Mouse (Mus musculus): ENCODE measurements around the gene Sec13. TPM values are rescaled to one million over a fixed set of nuclear protein-coding genes. Genes with fewer than 3 reads are reported as not detected.

The Sec13 gene
- 192 and 206 TPM in 2 replicates for polyA plus RNA-seq (2015; fragmentation: Nextera tagmentation; extraction: Ambion mirVana)

- Histone ChIP-seq H3K36me3 (replicated peaks) (peaks cover 13% of the 10 kb centered on the region; the same call in 1 of the 2 replicates), H3K9ac (peak within 1 kb of the TSS; percentile 88), H3K4me3 (peak within 1 kb of the TSS; percentile 93), H3K4me1 (peaks cover 17% of the 10 kb centered on the region), H3K27ac (peak within 1 kb of the TSS; percentile 76), H3K9me3 (no peaks in the 10 kb centered on the region), H3K27me3 (replicated peaks) (no peaks in the 10 kb centered on the region), H3K4me2 (peak within 1 kb of the TSS; percentile 92)
- 5% methylated on average over 41 of the region's 41 CpGs for WGBS
- ATAC-seq (replicated peaks), result peak; percentile 91
Observed at GRCm38 (mm10) chr6:113740236-113741217, at the start of gene Sec13. Sec13 (minus strand) TSS chr6:113740743.

- Histone ChIP-seq H3K27ac (no peak overlapping the region), H3K4me3 (no peak overlapping the region), H3K9me3 (no peaks in the 10 kb centered on the region), H3K27me3 (replicated peaks) (no peaks in the 10 kb centered on the region), H3K4me2 (no peak overlapping the region), H3K4me1 (no peaks in the 10 kb centered on the region), H3K36me3 (replicated peaks) (0 out of 2 replicates have a peak, but pooled peaks cover 5% of the 10 kb centered on the region), H3K9ac (no peak overlapping the region)
- 43% methylated on average over 6 of the region's 6 CpGs for WGBS
- no peak for ATAC-seq (replicated peaks)
Observed at GRCm38 (mm10) chr6:113787459-113787968, 47.0 kb upstream of the Sec13 start.

GRCm38 (mm10) chr6:113785658-113786057 lies 45.1 kb upstream of the Sec13 start:
- Histone ChIP-seq H3K27ac (no peak overlapping the region), H3K4me1 (no peaks in the 10 kb centered on the region), H3K27me3 (replicated peaks) (no peaks in the 10 kb centered on the region), H3K4me3 (no peak overlapping the region), H3K9me3 (no peaks in the 10 kb centered on the region), H3K4me2 (no peak overlapping the region), H3K9ac (no peak overlapping the region), H3K36me3 (replicated peaks) (0 out of 2 replicates have a peak, but pooled peaks cover 2% of the 10 kb centered on the region)
- no peak for ATAC-seq (replicated peaks)
- WGBS, result 89% methylated on average over 7 of the region's 7 CpGs

GRCm38 (mm10) chr6:113778229-113778753 lies 37.7 kb upstream of the Sec13 start:
- H3K9me3 ChIP-seq, result no peaks in the 10 kb centered on the region
- ATAC-seq (replicated peaks), result no peak
- H3K36me3 ChIP-seq (replicated peaks), result no peaks in the 10 kb centered on the region
- H3K4me1 ChIP-seq, result no peaks in the 10 kb centered on the region
- no peaks in the 10 kb centered on the region for H3K27me3 ChIP-seq (replicated peaks)
- H3K27ac ChIP-seq, result no peak overlapping the region
- H3K4me3 ChIP-seq, result no peak overlapping the region
- H3K9ac ChIP-seq, result no peak overlapping the region
- H3K4me2 ChIP-seq, result no peak overlapping the region
- WGBS, result 58% methylated on average over 7 of the region's 7 CpGs

- H3K36me3 ChIP-seq (replicated peaks), result peaks cover 16% of the 10 kb centered on the region
- no peak for ATAC-seq (replicated peaks)
Observed at GRCm38 (mm10) chr6:113768804-113769203, 28.3 kb upstream of the Sec13 start.

GRCm38 (mm10) chr6:113761644-113762043 lies 21.1 kb upstream of the Sec13 start:
- Histone ChIP-seq H3K27me3 (replicated peaks) (no peaks in the 10 kb centered on the region), H3K4me3 (no peak overlapping the region), H3K27ac (no peak overlapping the region), H3K9ac (no peak overlapping the region), H3K36me3 (replicated peaks) (peaks cover 33% of the 10 kb centered on the region; the same call in 1 of the 2 replicates), H3K9me3 (no peaks in the 10 kb centered on the region), H3K4me1 (no peaks in the 10 kb centered on the region), H3K4me2 (no peak overlapping the region)
- 27% methylated on average over 7 of the region's 7 CpGs for WGBS
- ATAC-seq (replicated peaks), result peak; percentile 70

More at GRCm38 (mm10) chr6:113768804-113769203, 28.3 kb upstream of the Sec13 start:
- H3K9me3 ChIP-seq, result no peaks in the 10 kb centered on the region
- H3K27ac ChIP-seq, result no peak overlapping the region
- no peak overlapping the region for H3K4me3 ChIP-seq
- no peaks in the 10 kb centered on the region for H3K27me3 ChIP-seq (replicated peaks)
- 66% methylated on average over 11 of the region's 11 CpGs for WGBS
- no peak overlapping the region for H3K4me2 ChIP-seq
- H3K9ac ChIP-seq, result no peak overlapping the region
- no peaks in the 10 kb centered on the region for H3K4me1 ChIP-seq

- no peak overlapping the region for H3K9ac ChIP-seq
- no peak overlapping the region for H3K4me3 ChIP-seq
- H3K4me1 ChIP-seq, result no peaks in the 10 kb centered on the region
- ATAC-seq (replicated peaks), result no peak
- no peak overlapping the region for H3K4me2 ChIP-seq
- no peaks in the 10 kb centered on the region for H3K27me3 ChIP-seq (replicated peaks)
- WGBS, result 65% methylated on average over 17 of the region's 17 CpGs
- H3K9me3 ChIP-seq, result no peaks in the 10 kb centered on the region
- H3K27ac ChIP-seq, result no peak overlapping the region
- H3K36me3 ChIP-seq (replicated peaks), result 0 out of 2 replicates have a peak, but pooled peaks cover 5% of the 10 kb centered on the region
Observed at GRCm38 (mm10) chr6:113749119-113749685, 8.7 kb upstream of the Sec13 start.

GRCm38 (mm10) chr6:113748351-113748750 lies 7.8 kb upstream of the Sec13 start:
- no peak overlapping the region for H3K9ac ChIP-seq
- no peak overlapping the region for H3K27ac ChIP-seq
- H3K4me1 ChIP-seq, result no peaks in the 10 kb centered on the region
- 0 out of 2 replicates have a peak, but pooled peaks cover 5% of the 10 kb centered on the region for H3K36me3 ChIP-seq (replicated peaks)
- H3K4me3 ChIP-seq, result no peak overlapping the region
- 32% methylated on average over 26 of the region's 26 CpGs for WGBS
- no peaks in the 10 kb centered on the region for H3K27me3 ChIP-seq (replicated peaks)
- H3K9me3 ChIP-seq, result no peaks in the 10 kb centered on the region
- no peak overlapping the region for H3K4me2 ChIP-seq
- 0 out of 2 replicates have a peak, but pooled peaks have one; percentile 42 for ATAC-seq (replicated peaks)

GRCm38 (mm10) chr6:113747284-113747683 lies 6.7 kb upstream of the Sec13 start:
- WGBS, result 90% methylated on average over 14 of the region's 14 CpGs
- no peak for ATAC-seq (replicated peaks)

GRCm38 (mm10) chr6:113745117-113745516 lies 4.6 kb upstream of the Sec13 start:
- Histone ChIP-seq H3K27me3 (replicated peaks) (no peaks in the 10 kb centered on the region), H3K9me3 (no peaks in the 10 kb centered on the region), H3K4me1 (peaks cover 2% of the 10 kb centered on the region; the same call in 1 of the 2 replicates), H3K27ac (no peak overlapping the region), H3K9ac (no peak overlapping the region), H3K4me3 (no peak overlapping the region), H3K36me3 (replicated peaks) (no peaks in the 10 kb centered on the region), H3K4me2 (no peak overlapping the region)
- no peak for ATAC-seq (replicated peaks)

More at GRCm38 (mm10) chr6:113747284-113747683, 6.7 kb upstream of the Sec13 start:
- no peaks in the 10 kb centered on the region for H3K9me3 ChIP-seq
- no peaks in the 10 kb centered on the region for H3K4me1 ChIP-seq
- no peak overlapping the region for H3K4me3 ChIP-seq
- no peaks in the 10 kb centered on the region for H3K36me3 ChIP-seq (replicated peaks)
- H3K27me3 ChIP-seq (replicated peaks), result no peaks in the 10 kb centered on the region
- no peak overlapping the region for H3K4me2 ChIP-seq
- H3K27ac ChIP-seq, result no peak overlapping the region
- no peak overlapping the region for H3K9ac ChIP-seq

- Histone ChIP-seq H3K9ac (no peak overlapping the region), H3K27me3 (replicated peaks) (no peaks in the 10 kb centered on the region), H3K4me3 (no peak overlapping the region), H3K4me2 (no peak overlapping the region), H3K4me1 (peaks cover 17% of the 10 kb centered on the region), H3K9me3 (no peaks in the 10 kb centered on the region), H3K27ac (no peak overlapping the region), H3K36me3 (replicated peaks) (no peaks in the 10 kb centered on the region)
- WGBS, result 50% methylated on average over 1 of the region's 1 CpGs
- ATAC-seq (replicated peaks), result no peak
Observed at GRCm38 (mm10) chr6:113743111-113743510, 2.6 kb upstream of the Sec13 start.

GRCm38 (mm10) chr6:113742321-113742720 lies 1.8 kb upstream of the Sec13 start:
- Histone ChIP-seq H3K9ac (no peak overlapping the region), H3K9me3 (no peaks in the 10 kb centered on the region), H3K27ac (no peak overlapping the region), H3K4me1 (peaks cover 17% of the 10 kb centered on the region), H3K36me3 (replicated peaks) (0 out of 2 replicates have a peak, but pooled peaks cover 1% of the 10 kb centered on the region), H3K27me3 (replicated peaks) (no peaks in the 10 kb centered on the region), H3K4me3 (no peak overlapping the region), H3K4me2 (no peak overlapping the region)
- ATAC-seq (replicated peaks), result no peak
- 74% methylated on average over 1 of the region's 1 CpGs for WGBS
